Mouse (Mus musculus): ENCODE data around the gene Nova1. TPM values are rescaled to one million over a fixed set of nuclear protein-coding genes. Genes with fewer than 3 reads are reported as not detected.

Gene Nova1
- 10 to 100 TPM; 25.7 to 27.5 TPM for total RNA-seq (2021)

- peak; percentile 71 to 79 for DNase-seq (ENCODE audit: extremely low spot score in 1 of 2, low spot score in 1 of 2)
Observed at GRCm38 (mm10) chr12:46818856-46819347, at the start of gene Nova1. Nova1 (minus strand) TSS chr12:46818929.

- DNase-seq (ENCODE audit: extremely low spot score in 1 of 2, low spot score in 1 of 2) = peak; percentile 98 to 100
Observed at GRCm38 (mm10) chr12:46819348-46820022, 756 bp upstream of the Nova1 start.

- peak; percentile 51 to 60 for DNase-seq (ENCODE audit: extremely low spot score in 1 of 2, low spot score in 1 of 2)
Observed at GRCm38 (mm10) chr12:46818021-46818855, 491 bp downstream of the Nova1 start.

- no peak for DNase-seq (ENCODE audit: extremely low spot score in 1 of 2, low spot score in 1 of 2)
Observed at GRCm38 (mm10) chr12:46817211-46817803, 1.4 kb downstream of the Nova1 start.

- DNase-seq (ENCODE audit: extremely low spot score in 1 of 2, low spot score in 1 of 2) = no peak
Observed at GRCm38 (mm10) chr12:46816291-46816690, 2.4 kb downstream of the Nova1 start.

- DNase-seq (ENCODE audit: extremely low spot score in 1 of 2, low spot score in 1 of 2) = no peak
Observed at GRCm38 (mm10) chr12:46815697-46816096, 3.0 kb downstream of the Nova1 start.

- no peak for DNase-seq (ENCODE audit: extremely low spot score in 1 of 2, low spot score in 1 of 2)
Observed at GRCm38 (mm10) chr12:46814820-46815219, 3.9 kb downstream of the Nova1 start.

- no peak for DNase-seq (ENCODE audit: extremely low spot score in 1 of 2, low spot score in 1 of 2)
Observed at GRCm38 (mm10) chr12:46801311-46801710, 17.4 kb downstream of the Nova1 start.

- no peak for DNase-seq (ENCODE audit: extremely low spot score in 1 of 2, low spot score in 1 of 2)
Observed at GRCm38 (mm10) chr12:46782301-46783280, 36.1 kb downstream of the Nova1 start.

- DNase-seq (ENCODE audit: extremely low spot score in 1 of 2, low spot score in 1 of 2) = no peak
Observed at GRCm38 (mm10) chr12:46781481-46781880, 37.2 kb downstream of the Nova1 start.

GRCm38 (mm10) chr12:46780983-46781382 lies 37.7 kb downstream of the Nova1 start:
- DNase-seq (ENCODE audit: extremely low spot score in 1 of 2, low spot score in 1 of 2) = no peak

GRCm38 (mm10) chr12:46759450-46759849 lies 59.3 kb downstream of the Nova1 start:
- DNase-seq (ENCODE audit: extremely low spot score in 1 of 2, low spot score in 1 of 2) = no peak

GRCm38 (mm10) chr12:46754325-46754848 lies 64.3 kb downstream of the Nova1 start:
- no peak for DNase-seq (ENCODE audit: extremely low spot score in 1 of 2, low spot score in 1 of 2)

- DNase-seq (ENCODE audit: extremely low spot score in 1 of 2, low spot score in 1 of 2) = no peak
Observed at GRCm38 (mm10) chr12:46753096-46753495, 65.6 kb downstream of the Nova1 start.

GRCm38 (mm10) chr12:46733261-46733660 lies 85.5 kb downstream of the Nova1 start:
- DNase-seq (ENCODE audit: extremely low spot score in 1 of 2, low spot score in 1 of 2) = no peak

GRCm38 (mm10) chr12:46731943-46732342 lies 86.8 kb downstream of the Nova1 start:
- no peak for DNase-seq (ENCODE audit: extremely low spot score in 1 of 2, low spot score in 1 of 2)

GRCm38 (mm10) chr12:46721914-46722313 lies 96.8 kb downstream of the Nova1 start:
- no peak for DNase-seq (ENCODE audit: extremely low spot score in 1 of 2, low spot score in 1 of 2)

GRCm38 (mm10) chr12:46719076-46719475 lies 99.7 kb downstream of the Nova1 start:
- no peak for DNase-seq (ENCODE audit: extremely low spot score in 1 of 2, low spot score in 1 of 2)

GRCm38 (mm10) chr12:46710094-46710493 lies 108.6 kb downstream of the Nova1 start:
- no peak for DNase-seq (ENCODE audit: extremely low spot score in 1 of 2, low spot score in 1 of 2)

- DNase-seq (ENCODE audit: extremely low spot score in 1 of 2, low spot score in 1 of 2) = no peak
Observed at GRCm38 (mm10) chr12:46709475-46709874, 109.3 kb downstream of the Nova1 start.
